Mouse (Mus musculus) CH12.LX (cell line): ENCODE measurements at regions not wholly inside any gene's neighbourhood (a gene's known extent, or its start where the extent isn't known, plus 50 kb on each side); places are given as distances from the start of the nearest gene placed in this dataset.

Experiments used
- DNase-seq: peaks from one replicate; pipeline ENCODE4 v3.0.0-alpha.2; 2013; ENCODE audit errors: extremely low read depth
- H3K27ac ChIP-seq: 2 replicates; pipeline ENCODE4 v1.5.1; 2012; ENCODE audit warnings: low read depth, mild to moderate bottlenecking, control low read depth, moderate library complexity; ENCODE audit not compliant: insufficient read depth
- H3K27me3 ChIP-seq: replicated peaks from 2 replicates; pipeline ENCODE3; 2012; ENCODE audit warnings: inconsistent platforms
- H3K36me3 ChIP-seq, 2 experiments: replicated peaks in 1 of 2; 2 replicates each; pipeline versions ENCODE3 to v1.6.1; 2012; ENCODE audit warnings: inconsistent platforms in 1 of 2, low read length in 1 of 2, mild to moderate bottlenecking in 1 of 2, mixed read lengths in 1 of 2, moderate library complexity in 1 of 2; ENCODE audit not compliant: control insufficient read depth in 1 of 2, insufficient read depth in 1 of 2
- H3K4me1 ChIP-seq, 2 experiments: 2 replicates each; pipeline ENCODE4 v1.6.1; 2012; ENCODE audit warnings: inconsistent platforms in 1 of 2, moderate library complexity in 1 of 2; ENCODE audit not compliant: insufficient read depth in 2 of 2, control insufficient read depth in 1 of 2
- H3K4me2 ChIP-seq: 2 replicates; pipeline ENCODE4 v1.6.1; 2012; ENCODE audit warnings: low read depth, mild to moderate bottlenecking, control low read depth; ENCODE audit not compliant: poor library complexity, insufficient read depth, severe bottlenecking
- H3K4me3 ChIP-seq, 3 experiments: fragments of 150-350 bp in 1 of 3; sonication (generic) in 1 of 3; replicated peaks in 1 of 3; 2 replicates each; pipeline versions ENCODE3 to v1.5.1; 2011 to 2012; ENCODE audit warnings: low read depth in 2 of 3, low read length in 2 of 3, mild to moderate bottlenecking in 2 of 3, moderate library complexity in 2 of 3, control low read depth in 1 of 3, improper control_type of control experiment in 1 of 3, inconsistent platforms in 1 of 3, mixed read lengths in 1 of 3; ENCODE audit not compliant: poor library complexity in 1 of 3
- H3K79me2 ChIP-seq: replicated peaks from 2 replicates; pipeline ENCODE4 v1.6.1; 2012; ENCODE audit warnings: mild to moderate bottlenecking, moderate library complexity; ENCODE audit not compliant: control insufficient read depth, poor library complexity, insufficient read depth, severe bottlenecking; ENCODE audit errors: extremely low read depth
- H3K9ac ChIP-seq: 2 replicates; pipeline ENCODE4 v1.6.1; 2012; ENCODE audit warnings: low read depth, mild to moderate bottlenecking, control low read depth, moderate library complexity; ENCODE audit not compliant: insufficient read depth
- H3K9me3 ChIP-seq: replicated peaks from 2 replicates; pipeline ENCODE3; 2012; ENCODE audit warnings: low read length, inconsistent platforms, mixed read lengths
- BHLHE40 ChIP-seq: IDR thresholded peaks from 2 replicates; pipeline ENCODE4 v1.6.1; 2011; ENCODE audit warnings: mild to moderate bottlenecking, low read depth, low read length, improper control_type of control experiment
- CHD1 ChIP-seq: IDR thresholded peaks from 2 replicates; pipeline ENCODE4 v1.6.1; 2012; ENCODE audit warnings: low read depth, low read length, improper control_type of control experiment, inconsistent platforms
- CHD2 ChIP-seq: IDR thresholded peaks from 2 replicates; pipeline ENCODE4 v1.6.1; 2011; ENCODE audit warnings: low read length, improper control_type of control experiment
- E2F4 ChIP-seq: IDR thresholded peaks from 2 replicates; pipeline ENCODE4 v1.6.1; 2011; ENCODE audit warnings: low read depth, low read length, improper control_type of control experiment; ENCODE audit not compliant: insufficient replicate concordance
- ELF1 ChIP-seq: IDR thresholded peaks from 2 replicates; pipeline ENCODE4 v1.6.1; 2014; ENCODE audit warnings: low read depth, mild to moderate bottlenecking, inconsistent platforms, low read length, improper control_type of control experiment
- EP300 ChIP-seq: IDR thresholded peaks from 2 replicates; pipeline ENCODE4 v1.6.1; 2011; ENCODE audit warnings: low read length, improper control_type of control experiment
- GABPA ChIP-seq: IDR thresholded peaks from 2 replicates; pipeline ENCODE4 v1.6.1; 2012; ENCODE audit warnings: low read depth, low read length, improper control_type of control experiment, inconsistent platforms; ENCODE audit not compliant: insufficient replicate concordance
- HCFC1 ChIP-seq: IDR thresholded peaks from 2 replicates; pipeline ENCODE4 v1.6.1; 2012; ENCODE audit warnings: low read depth, mild to moderate bottlenecking, inconsistent platforms, low read length, improper control_type of control experiment
- JUND ChIP-seq: conservative IDR thresholded peaks from 2 replicates; pipeline ENCODE4 v1.6.1; 2011; ENCODE audit warnings: low read depth, low read length, improper control_type of control experiment
- KAT2A ChIP-seq: IDR thresholded peaks from 2 replicates; pipeline ENCODE4 v1.6.1; 2012; ENCODE audit warnings: low read length, improper control_type of control experiment, inconsistent platforms; ENCODE audit not compliant: insufficient replicate concordance
- MAFK ChIP-seq: IDR thresholded peaks from 2 replicates; pipeline ENCODE4 v1.6.1; 2011; ENCODE audit warnings: low read length, improper control_type of control experiment; ENCODE audit not compliant: insufficient replicate concordance
- MAX ChIP-seq: IDR thresholded peaks from 2 replicates; pipeline ENCODE4 v1.6.1; 2011; ENCODE audit warnings: low read length, improper control_type of control experiment
- MAZ ChIP-seq: IDR thresholded peaks from 2 replicates; pipeline ENCODE4 v1.6.1; 2012; ENCODE audit warnings: low read depth, mild to moderate bottlenecking, inconsistent platforms, low read length, improper control_type of control experiment, moderate library complexity
- MEF2A ChIP-seq: IDR thresholded peaks from 2 replicates; pipeline ENCODE4 v1.6.1; 2014; ENCODE audit warnings: low read depth, mild to moderate bottlenecking, inconsistent platforms, low read length, improper control_type of control experiment, borderline replicate concordance
- NELFE ChIP-seq: IDR thresholded peaks from 2 replicates; pipeline ENCODE4 v1.6.1; 2011; ENCODE audit warnings: low read depth, low read length, improper control_type of control experiment
- PAX5 ChIP-seq: IDR thresholded peaks from 2 replicates; pipeline ENCODE4 v1.6.1; 2012; ENCODE audit warnings: low read length, inconsistent platforms, mixed read lengths
- POLR2AphosphoS2 ChIP-seq: IDR thresholded peaks from 2 replicates; pipeline ENCODE4 v1.6.1; 2011; ENCODE audit warnings: low read depth, low read length, improper control_type of control experiment
- RCOR1 ChIP-seq: conservative IDR thresholded peaks from 2 replicates; pipeline ENCODE4 v1.6.1; 2012; ENCODE audit warnings: low read depth, mild to moderate bottlenecking, inconsistent platforms, low read length, improper control_type of control experiment
- SMC3 ChIP-seq: IDR thresholded peaks from 2 replicates; pipeline ENCODE4 v1.6.1; 2011; ENCODE audit warnings: low read depth, low read length, improper control_type of control experiment
- TBP ChIP-seq: conservative IDR thresholded peaks from 2 replicates; pipeline ENCODE4 v1.6.1; 2011; ENCODE audit warnings: low read depth, low read length, improper control_type of control experiment
- UBTF ChIP-seq: IDR thresholded peaks from 2 replicates; pipeline ENCODE4 v1.6.1; 2012; ENCODE audit warnings: low read depth, mild to moderate bottlenecking, inconsistent platforms, low read length, improper control_type of control experiment, moderate library complexity
- USF1 ChIP-seq: IDR thresholded peaks from 2 replicates; pipeline ENCODE4 v1.6.1; 2014; ENCODE audit warnings: low read depth, mild to moderate bottlenecking, inconsistent platforms, low read length, improper control_type of control experiment
- USF2 ChIP-seq: conservative IDR thresholded peaks from 2 replicates; pipeline ENCODE4 v1.6.1; 2011; ENCODE audit warnings: low read depth, low read length, improper control_type of control experiment
- ZNF384 ChIP-seq: IDR thresholded peaks from 2 replicates; pipeline ENCODE4 v1.6.1; 2012; ENCODE audit warnings: low read depth, low read length, improper control_type of control experiment, inconsistent platforms
- dilution Hi-C: fragments of 300-500 bp; cut with MboI; formaldehyde crosslinking; loops from 2 replicates; pipeline ENCODE4 v1.14.3; 2020; ENCODE audit warnings: low sequenced_read_pairs; ENCODE audit not compliant: extremely low pct_unique_long_range_greater_than_20kb, extremely low pct_ligation_motif_present
- in situ Hi-C: fragments of 300-500 bp; cut with MboI; formaldehyde crosslinking; loops from 3 replicates; pipeline ENCODE4 v1.14.3; 2019; ENCODE audit warnings: low sequenced_read_pairs, low pct_ligation_motif_present, low pct_unique_long_range_greater_than_20kb, mixed read lengths

DNA sequence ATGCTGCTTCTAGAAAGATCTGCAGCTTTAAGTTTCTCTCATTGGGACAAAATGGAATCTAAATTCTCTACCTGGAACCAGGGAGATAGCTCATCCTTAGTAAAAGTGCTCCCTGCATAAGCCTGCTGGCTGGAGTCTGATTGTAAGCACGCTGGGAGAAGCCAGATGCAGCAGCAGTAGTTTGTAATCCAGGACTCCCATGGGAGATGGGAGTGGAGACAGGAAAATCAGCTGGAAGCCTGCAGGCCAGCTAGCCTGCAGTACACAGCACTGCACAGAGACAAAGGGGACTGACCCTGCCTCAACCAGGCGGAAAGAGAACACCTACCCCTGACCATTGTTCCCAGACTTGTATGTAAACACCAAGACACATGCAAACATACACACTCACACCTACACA lies 170.2 kb downstream of the Shq1 start:
- no peak for DNase-seq
- dilution Hi-C loops (no loop called here), in situ Hi-C loops (no loop called here)
- peaks cover 0 to 12% of the 10 kb centered on the region in 2 experiments; a peak in 2 of 4 replicates for H3K4me1 ChIP-seq
- no peaks in the 10 kb centered on the region for H3K27me3 ChIP-seq
- no peak overlapping the region for H3K4me3 ChIP-seq
- H3K9me3 ChIP-seq = peaks cover 2% of the 10 kb centered on the region
- no peak overlapping the region for H3K9ac ChIP-seq
- H3K27ac ChIP-seq = no peak overlapping the region
- H3K4me2 ChIP-seq = no peak overlapping the region
- TF ChIP-seq TBP (no peak), POLR2AphosphoS2 (no peak), EP300 (no peak), HCFC1 (no peak), MAZ (no peak), JUND (no peak), E2F4 (no peak), RCOR1 (no peak), NELFE (no peak), SMC3 (no peak), ELF1 (no peak), PAX5 (no peak)
- H3K79me2 ChIP-seq = no peaks in the 10 kb centered on the region
- no peaks in the 10 kb centered on the region for H3K36me3 ChIP-seq

DNA sequence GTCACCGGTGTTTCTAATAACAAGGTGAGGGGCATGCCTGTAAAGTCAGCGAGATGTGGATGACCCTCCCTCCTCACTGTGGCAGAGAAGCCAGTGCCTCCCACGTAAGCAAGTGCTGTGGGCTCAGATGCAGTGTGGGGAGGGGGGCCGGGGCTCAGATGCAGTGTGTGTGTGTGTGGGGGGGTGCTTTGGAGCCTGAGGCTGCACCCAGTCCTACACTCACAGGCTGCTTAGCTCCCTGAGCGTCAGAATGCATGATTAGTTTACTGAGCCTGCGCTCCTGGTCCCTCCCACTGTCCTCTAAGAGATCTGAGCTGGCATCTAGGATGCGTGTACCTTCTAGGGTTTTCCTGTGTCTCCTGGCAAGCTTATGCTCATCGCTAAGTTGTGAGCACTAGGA lies 170.9 kb downstream of the Shq1 start:
- TF ChIP-seq CHD1 = no peak
- no peak for TF ChIP-seq MAZ
- TF ChIP-seq USF1 = no peak
- no peak for TF ChIP-seq MAFK
- no peak for TF ChIP-seq SMC3
- TF ChIP-seq KAT2A = no peak
- no peak for TF ChIP-seq TBP
- TF ChIP-seq UBTF = no peak
- no peak for TF ChIP-seq BHLHE40
- no peak for TF ChIP-seq HCFC1
- TF ChIP-seq MAX = no peak
- no peak for TF ChIP-seq GABPA
- TF ChIP-seq E2F4 = no peak
- TF ChIP-seq POLR2AphosphoS2 = no peak
- no peak for TF ChIP-seq CHD2
- no peak for TF ChIP-seq MEF2A
- TF ChIP-seq NELFE = no peak
- TF ChIP-seq ZNF384 = no peak
- TF ChIP-seq USF2 = no peak
- Histone ChIP-seq H3K9me3 (peaks cover 2% of the 10 kb centered on the region), H3K36me3 (no peaks in the 10 kb centered on the region), H3K27me3 (no peaks in the 10 kb centered on the region), H3K79me2 (no peaks in the 10 kb centered on the region), H3K4me1 (peaks cover 0 to 12% of the 10 kb centered on the region in 2 experiments; a peak in 2 of 4 replicates), H3K4me2 (no peak overlapping the region), H3K4me3 (no peak overlapping the region), H3K27ac (no peak overlapping the region), H3K9ac (no peak overlapping the region)
- in situ Hi-C loops = no loop called here
- DNase-seq = no peak
- dilution Hi-C loops = no loop called here
